Mouse (Mus musculus): Measurements from ENCODE around the gene Etv3.
"Not testable (repeated sequence)": the region's sequence is repeated elsewhere in the genome, so short reads cannot be mapped to it uniquely, and the experiment has no call there.

Gene Etv3

DNA sequence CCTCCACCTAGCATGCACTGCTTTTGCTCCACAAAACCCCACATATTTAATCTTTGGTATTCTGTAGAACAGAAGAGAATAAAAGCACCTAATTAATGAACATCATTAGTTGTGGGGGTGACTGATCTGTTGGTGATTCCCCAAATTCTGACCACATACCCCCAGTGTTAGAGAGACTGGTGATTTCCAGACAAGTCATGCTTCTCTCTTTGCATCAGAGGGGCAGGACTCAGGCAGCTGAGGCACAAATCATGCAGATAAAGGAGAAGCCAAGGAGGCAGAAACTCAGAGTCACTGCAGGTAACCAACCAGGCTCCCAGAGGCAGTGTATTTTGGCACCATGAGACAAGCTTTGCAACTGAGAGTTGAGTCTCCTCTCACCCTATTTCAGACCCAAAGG lies 6.8 kb upstream of the Etv3 start:
- DNase-seq (ENCODE audit: low read depth, low spot score), result no peak

DNA sequence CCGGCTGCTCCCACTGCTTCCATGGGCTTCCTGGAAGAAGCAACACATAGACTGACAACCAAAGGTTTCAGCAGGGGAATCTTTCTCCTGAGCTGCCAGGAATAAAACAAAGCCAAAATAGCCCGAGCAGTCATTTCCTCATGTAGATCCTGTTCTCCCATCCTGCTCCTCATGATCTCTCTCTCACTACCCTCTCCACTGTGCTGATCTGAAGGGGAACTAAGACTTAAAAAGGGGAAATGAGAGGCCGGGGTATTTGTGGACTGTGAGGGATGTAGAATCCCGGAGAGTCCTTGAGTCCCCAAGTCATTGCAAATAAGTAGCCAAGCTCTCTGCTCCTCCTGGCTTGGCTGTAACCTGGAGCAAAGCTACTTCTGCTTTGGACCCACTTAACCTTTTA lies 4.1 kb upstream of the Etv3 start:
- DNase-seq (ENCODE audit: low read depth, low spot score), result peak; percentile 25

DNA sequence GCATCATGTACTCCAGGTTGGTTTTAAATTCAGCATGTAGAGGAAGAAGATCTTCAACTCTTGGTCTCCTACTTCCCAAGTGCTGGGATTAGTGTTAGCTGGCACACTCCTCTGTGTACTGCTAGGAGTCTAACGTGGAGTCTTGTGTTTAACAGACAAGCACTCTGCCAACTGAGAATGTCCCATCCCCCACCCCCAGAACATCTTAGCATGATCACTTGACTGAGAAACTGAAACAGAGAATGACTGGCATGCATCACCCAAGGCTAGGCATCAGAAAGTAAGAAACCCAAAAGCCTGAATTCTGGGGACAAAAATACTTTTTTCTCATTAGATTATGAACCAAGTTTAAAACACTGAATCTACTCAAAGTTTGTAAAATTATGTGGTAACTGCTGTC lies 3.4 kb upstream of the Etv3 start:
- no peak for DNase-seq (ENCODE audit: low read depth, low spot score)

DNA sequence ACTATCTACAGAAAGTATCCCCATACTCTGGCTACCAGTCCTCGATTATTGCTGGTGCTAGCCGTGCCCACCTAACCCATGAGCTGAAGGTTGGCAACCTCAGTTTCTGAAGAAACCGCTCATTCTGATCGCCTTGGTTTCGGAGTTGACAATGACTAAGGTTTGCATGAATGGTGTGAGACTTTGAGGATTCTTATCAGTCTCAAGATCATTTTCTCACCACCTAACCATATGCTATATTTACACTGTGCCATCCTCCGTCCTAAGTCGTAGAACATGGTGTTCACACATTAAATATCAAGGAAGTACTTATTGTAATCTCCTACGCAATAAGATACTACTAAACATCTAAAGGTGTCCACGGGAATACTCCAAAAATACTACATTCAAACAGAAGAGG lies 1.5 kb upstream of the Etv3 start:
- no peak for DNase-seq (ENCODE audit: low read depth, low spot score)

DNA sequence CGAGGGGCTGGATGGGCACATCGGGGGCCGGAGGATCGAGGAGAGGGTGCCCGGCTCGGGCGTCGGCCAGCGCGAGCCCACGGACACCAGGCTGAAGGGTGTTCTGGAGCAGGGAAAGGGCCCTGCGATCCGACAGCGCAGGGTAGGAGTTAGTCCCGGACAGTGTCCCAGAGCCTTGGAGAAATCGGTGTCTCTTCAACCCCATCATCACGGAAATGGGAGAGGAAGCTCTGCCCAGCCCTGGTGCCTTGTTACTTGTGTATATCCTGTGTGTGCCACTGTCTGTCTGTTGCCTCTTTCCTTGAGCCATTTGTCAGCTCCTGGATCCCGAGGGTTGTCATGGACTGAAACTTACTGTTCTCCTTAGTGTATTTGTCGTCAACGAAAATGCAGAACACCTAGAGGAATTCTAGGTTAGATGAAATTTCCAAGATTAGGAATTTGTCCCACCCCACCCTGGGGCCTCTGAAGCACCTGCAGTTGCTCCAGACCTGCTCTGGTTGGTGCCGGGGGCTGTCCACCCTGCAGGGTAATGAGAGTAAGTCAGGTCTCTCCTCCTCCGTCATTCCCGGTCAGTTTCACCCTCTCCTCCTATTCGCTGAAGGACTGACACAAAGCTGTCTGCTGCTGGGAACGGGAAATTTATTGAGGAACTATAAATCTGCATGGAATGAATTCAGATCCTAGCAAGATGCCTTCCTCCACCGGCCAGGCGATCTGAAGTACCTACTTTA lies 797 bp downstream of the Etv3 start:
- no peak for DNase-seq (ENCODE audit: low read depth, low spot score)

DNA sequence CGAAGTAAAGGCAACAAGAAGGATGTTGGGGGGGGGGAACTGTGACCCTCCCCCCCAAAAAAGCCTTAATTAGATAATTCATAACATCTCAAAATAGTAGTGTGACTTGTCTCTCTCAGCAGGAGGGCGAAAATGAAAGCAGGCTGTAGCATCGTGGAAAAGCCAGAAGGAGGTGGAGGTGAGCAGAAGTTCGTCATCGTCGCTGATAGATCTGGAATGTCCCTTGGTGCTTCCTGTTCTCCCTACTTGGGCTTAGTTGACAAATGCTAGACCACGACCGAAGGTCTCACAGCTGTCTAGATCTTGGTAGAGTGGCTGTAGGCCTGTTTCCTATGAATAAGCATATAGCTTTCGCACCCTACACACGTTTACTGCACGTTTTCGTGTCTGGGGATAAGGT lies 1.9 kb downstream of the Etv3 start:
- no peak for DNase-seq (ENCODE audit: low read depth, low spot score)

DNA sequence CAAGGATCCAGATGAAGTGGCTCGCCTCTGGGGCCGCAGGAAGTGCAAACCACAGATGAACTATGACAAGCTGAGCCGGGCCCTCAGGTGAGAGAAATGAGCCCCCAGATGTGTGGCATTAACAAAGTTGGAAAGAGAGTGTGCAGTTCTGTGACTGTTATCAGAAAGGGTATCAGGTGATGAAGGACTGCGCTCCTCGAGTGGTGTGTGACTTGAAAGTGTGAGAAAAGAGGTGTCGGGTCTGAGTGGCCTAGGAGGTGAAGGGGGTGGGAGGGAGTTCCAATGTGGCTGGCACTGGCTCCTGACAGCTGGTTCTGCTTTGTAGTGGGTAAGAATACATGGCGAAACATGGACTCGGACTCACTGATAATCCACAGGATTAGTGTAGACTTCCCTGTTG lies 2.8 kb downstream of the Etv3 start:
- no peak for DNase-seq (ENCODE audit: low read depth, low spot score)

DNA sequence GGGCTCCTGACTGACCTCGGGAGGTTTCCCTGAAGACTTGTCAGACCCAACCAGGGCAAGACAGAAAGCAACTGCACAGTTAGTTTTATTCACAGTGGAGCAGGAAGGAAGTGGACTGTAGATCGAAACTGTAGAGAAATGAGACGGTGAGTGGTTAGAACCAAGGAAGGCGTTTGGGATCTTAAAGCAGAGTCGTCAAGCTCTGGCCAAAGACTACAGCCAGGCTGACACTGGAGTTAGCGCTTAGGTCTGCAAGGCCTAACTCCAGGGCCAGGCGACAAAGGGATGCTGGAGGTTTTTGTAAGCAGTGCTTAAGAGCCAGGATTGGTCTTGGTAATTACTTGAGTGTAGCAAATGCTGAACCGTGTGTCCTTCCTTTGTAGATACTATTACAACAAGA lies 3.6 kb downstream of the Etv3 start:
- DNase-seq (ENCODE audit: low read depth, low spot score), result no peak

DNA sequence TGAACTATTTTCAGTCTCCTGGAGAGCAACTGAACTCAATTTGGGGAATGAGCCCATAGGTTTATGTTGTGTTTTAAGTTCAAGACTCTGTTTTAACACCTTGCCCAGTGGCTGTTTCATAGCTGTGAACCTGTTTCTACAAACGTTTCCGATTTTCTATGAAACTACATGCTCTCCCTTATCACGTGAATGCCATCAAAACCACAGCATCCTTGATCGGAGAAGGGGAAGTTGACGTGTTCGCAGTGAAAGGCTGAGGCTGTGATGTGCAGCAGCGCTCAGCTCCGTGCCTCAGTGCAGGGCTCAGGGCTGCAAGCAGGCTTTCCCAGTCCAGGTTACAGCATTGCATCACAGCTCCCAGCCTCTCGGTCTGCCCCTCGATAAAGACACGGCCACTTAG lies 4.4 kb downstream of the Etv3 start:
- DNase-seq (ENCODE audit: low read depth, low spot score), result peak; percentile 24

DNA sequence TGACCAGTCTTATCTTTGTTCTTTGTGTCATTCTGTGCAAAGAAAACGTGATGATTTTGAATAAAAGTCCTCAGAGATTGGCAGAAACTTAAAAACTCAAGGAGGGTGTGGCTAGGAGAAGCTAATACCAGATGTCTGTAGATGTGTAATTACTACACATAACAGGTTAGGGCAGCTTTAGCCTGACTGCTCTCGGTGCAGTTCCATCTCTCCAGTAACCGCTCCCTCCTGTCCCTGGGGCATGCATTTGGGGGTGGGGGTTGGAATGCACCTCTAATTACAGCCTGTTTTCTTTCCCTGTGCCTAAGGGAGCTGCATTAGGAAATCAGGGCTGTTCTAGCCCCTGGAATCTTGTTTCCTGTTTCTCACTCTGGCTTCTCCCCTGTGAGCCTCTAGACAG lies 5.0 kb downstream of the Etv3 start:
- DNase-seq (ENCODE audit: low read depth, low spot score), result no peak

DNA sequence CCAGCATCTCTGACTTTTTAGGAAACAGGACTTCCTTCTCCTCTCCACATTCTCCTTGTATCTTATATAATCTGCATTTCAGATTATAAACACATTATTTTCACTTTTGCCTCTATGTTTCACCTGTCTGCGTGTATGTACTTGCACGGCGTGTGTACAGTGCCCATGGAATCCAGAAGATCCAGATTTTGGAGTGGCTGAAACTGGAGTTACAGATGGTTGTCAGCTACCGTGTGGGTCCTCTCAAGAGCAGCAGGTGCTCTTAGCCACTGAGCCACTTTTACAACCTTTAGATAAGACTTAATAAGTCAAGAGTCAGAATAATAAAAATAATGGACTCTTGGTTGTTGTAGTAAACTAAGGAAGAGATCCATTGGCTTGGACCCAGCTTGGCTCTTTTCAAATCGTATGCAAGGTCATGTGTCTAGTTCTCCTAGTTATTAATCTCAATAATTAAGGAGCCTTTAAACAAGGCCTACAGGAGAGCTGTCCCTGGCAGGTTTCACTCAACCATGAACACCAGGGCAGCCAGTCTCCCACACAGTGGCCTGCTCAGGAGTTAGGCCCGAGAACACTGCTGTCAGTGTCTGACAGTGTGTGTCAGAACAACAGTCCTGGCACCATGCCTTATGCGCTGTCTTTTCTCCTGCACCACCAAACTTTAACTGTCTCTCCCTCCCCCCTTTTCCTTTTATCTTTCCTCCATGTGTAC lies 8.6 kb downstream of the Etv3 start:
- DNase-seq (ENCODE audit: low read depth, low spot score), result no peak

DNA sequence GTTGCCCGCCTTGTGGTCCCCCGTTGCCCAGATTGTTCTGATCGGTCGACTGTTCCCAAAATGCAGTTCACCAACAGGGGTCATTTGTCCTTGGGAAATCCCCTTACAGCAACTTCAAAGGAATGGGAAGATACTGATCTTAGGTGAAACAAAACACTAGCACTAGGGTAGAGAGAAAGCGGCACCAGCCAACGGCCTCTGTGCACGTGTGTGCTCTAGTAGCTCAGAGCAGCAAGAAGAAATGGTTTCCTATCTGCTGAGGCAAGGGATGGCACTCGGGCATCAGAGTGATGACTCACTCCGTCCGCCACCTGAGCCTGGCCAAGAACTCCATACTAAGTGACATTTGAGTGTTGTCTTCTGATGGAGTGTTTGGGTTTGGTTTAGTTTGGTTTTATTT lies 12.8 kb downstream of the Etv3 start:
- DNase-seq (ENCODE audit: low read depth, low spot score), result no peak

DNA sequence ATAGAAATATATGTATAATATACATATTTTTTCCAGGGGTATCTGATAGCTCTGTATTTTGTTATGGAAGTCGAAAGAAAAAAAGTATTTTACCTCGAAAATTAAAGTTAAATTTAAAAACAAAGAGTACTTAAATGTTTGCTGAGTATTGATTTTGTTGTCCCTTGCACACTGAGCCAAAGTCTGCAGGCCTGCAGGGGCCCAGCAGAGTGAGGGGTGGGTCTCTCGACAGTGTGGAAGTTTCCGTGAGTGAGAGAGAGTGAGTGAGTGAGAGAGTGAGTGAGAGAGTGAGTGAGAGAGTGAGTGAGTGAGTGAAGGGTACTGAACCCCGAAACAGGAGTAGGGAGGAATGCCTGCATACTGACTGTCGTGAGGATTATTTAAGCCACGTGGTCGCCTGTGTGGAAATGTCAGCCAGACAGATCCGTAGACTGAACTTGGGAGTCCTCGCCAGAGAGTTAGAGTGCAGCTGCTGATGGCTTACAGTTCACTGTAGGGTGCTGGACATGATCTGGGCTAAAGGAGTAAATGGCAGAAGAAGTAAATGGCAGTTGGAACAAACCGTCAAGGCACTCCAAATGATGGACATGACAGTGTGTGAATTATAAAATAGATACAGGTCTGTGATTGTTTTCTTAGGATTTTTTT lies 14.9 kb downstream of the Etv3 start:
- no peak for DNase-seq (ENCODE audit: low read depth, low spot score)

DNA sequence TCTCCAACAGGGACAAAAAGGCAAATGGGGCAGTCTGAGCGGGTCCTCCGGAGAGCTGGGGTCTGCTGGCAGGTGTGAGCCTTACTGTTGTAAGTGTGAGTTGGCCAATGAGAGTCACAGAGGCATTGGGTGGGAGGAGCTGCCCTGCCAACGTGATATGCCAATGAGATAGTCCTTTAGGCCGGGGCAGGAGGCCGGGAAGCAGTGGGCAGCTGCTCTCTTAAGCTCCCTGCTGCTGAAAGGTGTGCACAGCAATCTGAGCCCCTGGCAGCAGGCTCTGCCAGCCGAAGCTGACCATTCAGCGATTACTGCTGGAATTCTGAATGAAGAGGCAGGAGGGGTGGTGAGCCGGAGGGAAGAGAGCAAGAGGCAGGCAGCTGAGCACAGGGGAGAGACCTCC lies 15.5 kb downstream of the Etv3 start:
- DNase-seq (ENCODE audit: low read depth, low spot score), result peak; percentile 48

DNA sequence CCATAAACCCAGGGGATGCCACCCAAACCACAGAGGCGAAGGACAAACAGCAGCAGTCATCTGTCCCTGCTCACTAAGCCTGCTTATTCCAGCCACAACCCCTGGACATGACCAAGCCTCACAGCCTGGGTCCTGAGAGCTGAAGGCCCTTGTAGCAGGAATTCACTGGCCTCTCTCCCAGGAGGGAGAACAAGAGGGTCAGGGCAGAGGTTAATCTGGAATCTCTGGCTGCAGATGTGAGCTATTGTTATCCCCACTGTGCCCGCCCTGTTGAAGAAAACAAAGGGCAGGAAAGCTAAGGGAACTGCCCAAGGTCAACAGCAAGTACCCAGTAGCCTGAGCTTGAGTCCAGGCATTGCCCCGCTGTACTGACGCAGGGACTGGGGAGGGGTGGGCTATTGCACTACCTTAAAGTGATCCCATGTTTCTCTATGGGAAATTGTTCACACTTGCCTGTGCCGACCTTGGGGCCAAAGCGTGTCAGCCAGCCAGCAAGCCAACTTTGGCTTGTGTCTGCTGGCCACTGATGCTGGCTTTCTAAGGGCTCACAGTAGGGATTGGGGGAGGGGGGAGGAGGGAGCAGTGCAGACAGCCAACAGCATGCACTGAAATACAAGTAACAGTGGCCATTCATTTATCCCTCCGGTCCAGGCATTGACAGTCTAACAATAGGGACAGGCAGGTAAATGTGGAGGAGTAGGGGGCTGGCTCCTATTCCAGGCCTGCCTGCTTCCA lies 17.4 kb downstream of the Etv3 start:
- DNase-seq (ENCODE audit: low read depth, low spot score), result no peak

DNA sequence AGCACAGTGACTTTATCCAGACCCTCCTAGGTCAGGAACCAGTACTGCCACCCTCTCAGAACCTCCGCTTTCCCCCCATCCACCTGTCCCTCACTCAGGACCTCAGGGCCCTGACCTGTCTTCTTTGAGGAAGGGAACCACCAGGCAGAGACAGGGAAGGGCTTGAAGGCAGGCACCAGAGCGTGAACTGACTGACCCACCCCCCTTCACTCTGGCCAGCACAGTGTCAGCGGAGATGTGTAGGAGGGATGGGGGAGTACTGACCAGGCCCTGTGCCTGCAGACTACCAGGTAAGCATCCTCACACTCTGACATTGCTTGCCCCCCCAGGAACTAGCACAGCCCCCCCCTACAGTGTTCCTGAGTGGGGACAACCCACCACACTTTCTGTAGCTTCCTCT lies 20.3 kb downstream of the Etv3 start:
- no peak for DNase-seq (ENCODE audit: low read depth, low spot score)

DNA sequence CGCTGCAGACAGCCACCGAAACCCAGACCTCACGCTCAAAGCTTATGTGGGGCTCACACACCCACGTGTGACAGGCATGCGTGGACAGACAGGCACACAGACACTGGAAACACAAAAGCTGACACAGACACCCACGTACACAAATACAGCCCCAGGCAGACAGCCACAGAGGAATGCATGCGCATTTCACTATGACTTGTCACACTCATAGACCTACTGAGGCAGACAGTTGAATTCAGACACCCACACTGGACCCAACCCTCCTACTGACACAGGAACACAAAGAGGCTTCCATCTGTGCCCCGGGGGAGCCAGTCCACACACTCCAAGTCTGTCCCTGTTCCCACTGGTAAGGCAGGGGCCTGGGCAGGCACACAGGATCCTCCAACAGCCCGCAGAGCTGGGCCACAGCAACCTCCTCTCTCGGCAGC lies 21.1 kb downstream of the Etv3 start:
- DNase-seq (ENCODE audit: low read depth, low spot score), result no peak

DNA sequence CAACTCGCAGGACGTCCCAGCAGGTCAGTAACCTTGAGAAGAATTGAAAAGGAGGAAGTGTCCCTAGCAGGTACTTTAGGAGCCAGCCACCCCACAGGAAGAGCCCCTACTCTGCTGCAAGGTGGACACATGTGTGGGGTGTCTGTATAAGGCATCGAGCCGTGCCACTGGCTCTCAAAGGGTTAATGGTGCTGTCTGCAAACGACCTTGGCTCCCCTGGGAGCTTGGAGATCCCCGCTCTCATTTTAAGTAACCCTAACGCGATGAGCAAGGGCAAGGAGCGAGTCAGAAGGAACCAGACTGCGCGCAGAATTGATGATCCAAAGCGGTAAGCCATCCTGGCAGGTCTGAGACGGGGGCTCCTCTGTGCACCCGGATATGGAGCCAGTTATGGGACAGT lies 24.7 kb downstream of the Etv3 start:
- no peak for DNase-seq (ENCODE audit: low read depth, low spot score)

DNA sequence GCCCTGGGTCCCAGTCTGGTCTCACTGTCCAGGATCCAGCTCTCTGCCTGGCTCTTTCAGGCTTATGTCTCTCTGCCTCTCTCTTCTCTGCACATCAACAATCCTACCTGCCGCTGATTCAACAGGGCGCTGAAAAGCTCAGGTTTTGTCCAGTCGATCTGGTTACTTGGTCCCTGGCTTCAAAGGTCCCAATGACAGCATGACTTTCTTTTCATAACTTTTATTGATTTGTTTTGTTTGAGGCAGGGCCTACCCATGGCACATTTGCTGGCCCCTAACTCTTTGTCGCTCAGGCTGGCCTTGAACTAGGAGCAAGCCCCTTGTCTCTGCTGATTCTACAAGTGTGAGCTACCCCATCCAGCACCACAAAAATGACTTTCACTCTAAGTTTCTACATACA lies 27.1 kb downstream of the Etv3 start:
- no peak for DNase-seq (ENCODE audit: low read depth, low spot score)

DNA sequence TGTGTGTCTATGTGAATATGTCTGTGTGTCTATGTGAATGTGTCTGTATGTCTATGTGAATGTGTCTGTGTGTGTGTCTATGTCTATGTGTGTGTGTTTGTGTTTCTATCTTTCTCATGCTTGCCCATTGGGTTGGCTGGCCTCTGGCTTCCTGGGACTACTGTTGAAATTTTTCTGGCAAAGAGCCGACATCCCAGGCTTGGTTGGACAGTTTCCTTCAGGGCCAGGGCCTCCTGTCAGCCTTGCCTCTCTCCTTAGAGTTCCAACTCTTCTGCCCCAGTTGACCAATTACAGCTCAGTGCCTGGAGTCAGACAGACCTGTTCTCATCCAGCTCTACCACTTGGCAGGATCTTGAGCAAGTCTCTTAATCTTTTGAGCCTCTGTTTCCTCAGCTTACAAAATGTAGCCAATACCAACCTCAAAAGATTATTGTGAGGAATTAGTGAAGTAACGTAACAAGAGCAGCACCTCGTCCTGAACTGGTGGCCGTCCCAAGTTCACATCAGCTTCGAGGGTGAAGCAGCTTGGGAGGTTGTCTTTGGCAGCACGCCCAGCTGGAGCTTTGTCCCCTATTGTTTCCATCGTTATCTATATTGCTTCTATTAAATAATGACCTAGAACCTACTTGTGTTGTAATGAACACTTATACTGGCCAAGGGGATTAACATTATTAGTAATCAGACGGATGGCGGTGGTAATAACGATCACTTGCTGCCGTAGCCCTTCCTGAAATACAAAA lies 28.2 kb downstream of the Etv3 start:
- no peak for DNase-seq (ENCODE audit: low read depth, low spot score)

DNA sequence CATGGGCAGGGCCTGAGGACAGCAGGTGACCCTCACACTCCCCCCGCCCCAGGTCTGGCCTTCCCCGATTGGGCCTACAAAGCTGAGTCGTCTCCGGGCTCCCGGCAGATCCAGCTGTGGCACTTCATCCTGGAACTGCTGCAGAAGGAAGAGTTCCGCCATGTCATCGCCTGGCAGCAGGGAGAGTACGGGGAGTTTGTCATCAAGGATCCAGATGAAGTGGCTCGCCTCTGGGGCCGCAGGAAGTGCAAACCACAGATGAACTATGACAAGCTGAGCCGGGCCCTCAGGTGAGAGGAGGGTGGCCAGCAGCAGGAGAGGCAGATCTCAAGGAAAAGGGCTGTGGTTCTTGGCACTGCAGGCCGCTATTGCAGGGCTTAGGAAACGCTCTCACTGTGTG lies 29.7 kb downstream of the Etv3 start:
- not testable (repeated sequence) for DNase-seq (ENCODE audit: low read depth, low spot score)

DNA sequence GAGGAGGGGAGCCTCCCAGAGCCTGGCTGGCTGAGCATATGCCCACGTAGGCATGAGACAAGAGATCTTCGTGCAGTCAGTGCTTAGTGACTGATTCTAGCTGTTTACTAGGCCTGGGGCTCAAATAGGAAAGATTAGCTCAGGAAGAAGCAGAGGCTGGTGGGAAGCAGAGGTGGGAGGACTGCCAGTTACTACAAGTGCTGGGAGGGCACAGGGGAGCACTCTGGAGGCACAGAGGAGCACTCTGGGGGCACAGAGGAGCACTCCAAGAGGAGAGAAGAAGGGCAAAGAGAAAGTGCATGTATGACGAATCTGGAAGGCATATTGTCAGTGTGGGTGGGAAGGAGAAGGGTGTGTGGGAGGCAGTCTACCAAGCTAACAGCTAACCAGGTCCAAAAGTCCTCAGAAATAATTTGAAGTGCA lies 30.9 kb downstream of the Etv3 start:
- DNase-seq (ENCODE audit: low read depth, low spot score), result no peak
